Mouse (Mus musculus): ENCODE results near the gene Hoxd11. TPM values are rescaled to one million over a fixed set of nuclear protein-coding genes. Genes with fewer than 3 reads are reported as not detected.

Gene Hoxd11
- polyA plus RNA-seq, 1 experiment from 2014 or later = 3.6 TPM

DNA sequence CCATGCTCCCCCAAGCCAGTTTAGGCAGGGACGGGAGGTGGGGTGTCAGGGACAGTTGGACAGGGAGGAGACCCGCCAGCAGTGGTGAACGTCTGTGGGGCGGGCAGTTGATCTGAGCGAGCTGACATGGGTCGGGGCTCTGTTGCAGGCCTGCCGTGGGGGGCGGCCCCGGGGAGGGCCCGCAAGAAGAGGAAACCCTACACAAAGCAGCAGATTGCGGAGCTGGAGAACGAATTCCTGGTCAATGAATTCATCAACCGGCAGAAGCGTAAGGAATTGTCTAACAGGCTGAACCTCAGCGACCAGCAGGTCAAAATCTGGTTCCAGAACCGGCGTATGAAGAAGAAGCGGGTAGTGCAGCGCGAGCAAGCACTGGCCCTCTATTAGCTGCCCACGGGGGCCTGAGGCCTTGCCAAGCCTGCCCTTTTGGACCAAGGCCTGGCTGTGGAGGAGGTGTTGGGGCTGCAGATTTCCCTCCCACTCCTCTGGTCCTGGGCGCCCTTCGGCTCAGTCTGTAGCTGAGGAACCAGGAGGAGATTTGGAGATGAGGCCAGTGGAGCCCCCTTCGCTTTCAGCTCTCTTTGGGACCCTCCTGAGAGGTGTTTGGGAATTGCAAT, 3.6 kb upstream of the Hoxd11 start:
- no peaks in the 10 kb centered on the region for H3K9me3 ChIP-seq (ENCODE audit: control insufficient read depth, low read length)
- WGBS = 3% methylated on average over 24 of the region's 24 CpGs
- no peaks in the 10 kb centered on the region for H3K4me1 ChIP-seq (replicated peaks; ENCODE audit: control insufficient read depth, insufficient read depth, low read length)
- H3K4me3 ChIP-seq (ENCODE audit: low read depth, low read length) = no peak overlapping the region; the same call in 1 of the 2 replicates
- DNase-seq (ENCODE audit: low spot score) = no peak
- peak overlapping the region; percentile 18; the same call in 1 of the 2 replicates for H3K4me2 ChIP-seq (ENCODE audit: low read length)
- H3K27me3 ChIP-seq (replicated peaks; ENCODE audit: control insufficient read depth, insufficient read depth, low read length) = peaks cover 100% of the 10 kb centered on the region
- no peaks in the 10 kb centered on the region for H3K36me3 ChIP-seq (ENCODE audit: control insufficient read depth, insufficient read depth, low read length)
- ATAC-seq (replicated peaks; ENCODE audit: low FRiP score, low TSS enrichment, low read depth) = no peak
- no peak overlapping the region for H3K27ac ChIP-seq (ENCODE audit: low read depth)
- no peak overlapping the region for H3K9ac ChIP-seq (ENCODE audit: low read length)

DNA sequence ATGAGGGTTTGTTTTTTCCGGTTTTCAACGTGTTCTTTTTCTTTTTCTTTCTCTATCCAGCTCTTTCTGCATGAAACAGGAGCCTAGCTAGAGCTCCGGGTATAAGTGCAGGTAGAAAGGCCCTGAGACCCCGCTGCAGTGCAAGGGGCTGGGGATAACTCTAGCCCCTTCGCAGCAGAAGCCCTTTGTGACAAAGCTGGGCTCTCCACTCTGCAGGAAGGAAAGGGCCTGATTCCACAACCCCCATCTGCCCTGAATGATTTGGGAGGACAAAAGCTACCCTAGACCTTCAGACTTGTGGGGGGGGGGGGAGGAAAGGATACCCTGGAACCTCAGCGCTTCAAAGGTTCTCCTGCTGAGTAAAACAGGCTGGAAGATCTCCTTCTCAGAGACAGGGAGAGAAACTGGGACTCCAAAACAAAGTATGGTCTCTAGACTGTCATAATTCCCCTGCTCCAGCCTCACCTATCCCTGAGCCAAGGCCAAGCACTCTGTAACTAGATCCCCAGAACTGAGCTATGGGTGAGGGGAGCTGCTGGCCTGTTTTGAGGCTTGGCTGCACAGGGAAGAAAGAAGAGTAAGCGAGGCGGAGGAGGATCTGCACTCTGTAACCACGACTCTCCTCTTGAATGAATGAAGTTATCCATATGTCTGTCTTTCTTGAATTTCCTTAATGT, 2.8 kb upstream of the Hoxd11 start:
- 6% methylated on average over 9 of the region's 9 CpGs for WGBS
- peak; percentile 56 for DNase-seq (ENCODE audit: low spot score)
- Histone ChIP-seq H3K4me3 (ENCODE audit: low read depth, low read length) (no peak overlapping the region), H3K4me1 (replicated peaks; ENCODE audit: control insufficient read depth, insufficient read depth, low read length) (no peaks in the 10 kb centered on the region), H3K27ac (ENCODE audit: low read depth) (no peak overlapping the region), H3K4me2 (ENCODE audit: low read length) (peak overlapping the region; percentile 18; the same call in 1 of the 2 replicates), H3K9ac (ENCODE audit: low read length) (no peak overlapping the region), H3K9me3 (ENCODE audit: control insufficient read depth, low read length) (no peaks in the 10 kb centered on the region), H3K27me3 (replicated peaks; ENCODE audit: control insufficient read depth, insufficient read depth, low read length) (peaks cover 100% of the 10 kb centered on the region), H3K36me3 (ENCODE audit: control insufficient read depth, insufficient read depth, low read length) (no peaks in the 10 kb centered on the region)
- no peak for ATAC-seq (replicated peaks; ENCODE audit: low FRiP score, low TSS enrichment, low read depth)

DNA sequence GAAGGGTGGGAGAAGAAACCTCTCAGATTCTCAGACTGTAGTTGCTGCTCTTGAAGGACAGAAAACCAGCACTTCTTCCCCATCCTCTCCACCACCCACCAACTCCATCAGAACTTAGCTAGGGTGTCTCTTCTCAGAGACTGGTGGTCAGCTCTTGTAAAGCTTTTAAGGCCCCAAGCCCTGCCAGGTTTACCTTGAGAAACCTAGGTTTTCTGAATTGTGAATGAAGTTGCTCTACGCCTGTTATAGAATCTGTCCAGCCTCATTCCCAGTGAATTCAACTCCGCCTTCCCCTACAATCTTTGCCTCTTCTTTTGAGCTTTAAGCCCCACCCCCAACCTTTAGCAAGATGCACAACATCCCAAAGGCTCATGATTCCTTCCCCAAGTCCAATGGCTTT, 2.3 kb upstream of the Hoxd11 start:
- DNase-seq (ENCODE audit: low spot score) (peak; percentile 61), ATAC-seq (replicated peaks; ENCODE audit: low FRiP score, low TSS enrichment, low read depth) (no peak)
- Histone ChIP-seq H3K4me3 (ENCODE audit: low read depth, low read length) (no peak overlapping the region), H3K27ac (ENCODE audit: low read depth) (no peak overlapping the region), H3K4me1 (replicated peaks; ENCODE audit: control insufficient read depth, insufficient read depth, low read length) (no peaks in the 10 kb centered on the region; the same call in 1 of the 2 replicates), H3K27me3 (replicated peaks; ENCODE audit: control insufficient read depth, insufficient read depth, low read length) (peaks cover 100% of the 10 kb centered on the region), H3K4me2 (ENCODE audit: low read length) (no peak overlapping the region), H3K9ac (ENCODE audit: low read length) (no peak overlapping the region), H3K36me3 (ENCODE audit: control insufficient read depth, insufficient read depth, low read length) (no peaks in the 10 kb centered on the region), H3K9me3 (ENCODE audit: control insufficient read depth, low read length) (no peaks in the 10 kb centered on the region)
- WGBS = 21% methylated on average over 2 of the region's 2 CpGs

DNA sequence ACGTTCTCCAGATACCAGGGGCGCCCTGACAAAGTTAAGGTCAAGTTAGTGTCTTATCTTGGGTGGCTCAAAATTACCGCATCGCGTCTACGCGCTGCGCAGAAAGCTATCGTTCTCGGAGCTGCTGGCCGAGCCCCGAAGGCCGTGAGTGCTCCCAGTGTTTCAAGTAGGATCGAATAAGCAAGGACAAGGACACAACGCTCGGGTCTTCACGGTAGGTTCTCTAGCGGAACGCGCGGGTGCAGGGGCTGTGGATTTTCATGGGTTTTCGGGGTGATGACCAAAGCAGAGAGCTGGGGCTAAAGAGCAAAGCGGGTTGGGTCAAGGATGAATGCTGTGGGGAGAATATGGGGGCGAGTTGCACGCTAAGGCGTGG, 227 bp downstream of the Hoxd11 start:
- H3K36me3 ChIP-seq (ENCODE audit: control insufficient read depth, insufficient read depth, low read length) = no peaks in the 10 kb centered on the region
- H3K9me3 ChIP-seq (ENCODE audit: control insufficient read depth, low read length) = no peaks in the 10 kb centered on the region
- H3K4me2 ChIP-seq (ENCODE audit: low read length) = peak overlapping the region; percentile 18; the same call in 1 of the 2 replicates
- peak overlapping the region; percentile 27 for H3K4me3 ChIP-seq (ENCODE audit: low read depth, low read length)
- H3K27me3 ChIP-seq (replicated peaks; ENCODE audit: control insufficient read depth, insufficient read depth, low read length) = peaks cover 100% of the 10 kb centered on the region
- ATAC-seq (replicated peaks; ENCODE audit: low FRiP score, low TSS enrichment, low read depth) (no peak), DNase-seq (ENCODE audit: low spot score) (peak; percentile 75)
- H3K9ac ChIP-seq (ENCODE audit: low read length) = no peak overlapping the region
- 1% methylated on average over 26 of the region's 26 CpGs for WGBS
- no peaks in the 10 kb centered on the region; the same call in 1 of the 2 replicates for H3K4me1 ChIP-seq (replicated peaks; ENCODE audit: control insufficient read depth, insufficient read depth, low read length)
- peak overlapping the region; percentile 19; the same call in 1 of the 2 replicates for H3K27ac ChIP-seq (ENCODE audit: low read depth)

DNA sequence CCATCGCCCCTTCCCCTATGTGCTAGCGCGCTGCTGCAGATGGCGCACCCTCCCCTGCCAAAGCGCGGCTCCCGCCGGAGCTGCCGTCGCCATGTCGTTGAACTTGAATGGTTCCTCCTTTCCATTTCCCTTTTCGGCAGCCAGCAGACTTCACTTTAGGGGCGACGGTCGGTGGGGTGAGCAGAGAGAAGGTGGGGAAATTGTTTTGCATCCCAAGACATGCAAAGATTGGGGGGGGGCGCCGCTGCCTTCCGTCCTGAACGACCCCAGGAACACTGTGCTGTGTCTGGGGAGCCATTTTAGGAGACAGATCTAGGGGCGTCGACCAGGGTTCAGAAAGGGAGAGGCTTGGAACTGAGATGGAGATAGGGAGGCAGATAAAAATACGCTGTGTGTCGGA, 623 bp downstream of the Hoxd11 start:
- Histone ChIP-seq H3K4me1 (replicated peaks; ENCODE audit: control insufficient read depth, insufficient read depth, low read length) (no peaks in the 10 kb centered on the region; the same call in 1 of the 2 replicates), H3K9me3 (ENCODE audit: control insufficient read depth, low read length) (no peaks in the 10 kb centered on the region), H3K4me3 (ENCODE audit: low read depth, low read length) (peak overlapping the region; percentile 27), H3K4me2 (ENCODE audit: low read length) (peak overlapping the region; percentile 18; the same call in 1 of the 2 replicates), H3K27me3 (replicated peaks; ENCODE audit: control insufficient read depth, insufficient read depth, low read length) (peaks cover 100% of the 10 kb centered on the region), H3K36me3 (ENCODE audit: control insufficient read depth, insufficient read depth, low read length) (no peaks in the 10 kb centered on the region), H3K27ac (ENCODE audit: low read depth) (peak overlapping the region; percentile 19; the same call in 1 of the 2 replicates), H3K9ac (ENCODE audit: low read length) (no peak overlapping the region)
- ATAC-seq (replicated peaks; ENCODE audit: low FRiP score, low TSS enrichment, low read depth) = no peak
- under 1% methylated on average over 23 of the region's 23 CpGs for WGBS
- DNase-seq (ENCODE audit: low spot score) = no peak

DNA sequence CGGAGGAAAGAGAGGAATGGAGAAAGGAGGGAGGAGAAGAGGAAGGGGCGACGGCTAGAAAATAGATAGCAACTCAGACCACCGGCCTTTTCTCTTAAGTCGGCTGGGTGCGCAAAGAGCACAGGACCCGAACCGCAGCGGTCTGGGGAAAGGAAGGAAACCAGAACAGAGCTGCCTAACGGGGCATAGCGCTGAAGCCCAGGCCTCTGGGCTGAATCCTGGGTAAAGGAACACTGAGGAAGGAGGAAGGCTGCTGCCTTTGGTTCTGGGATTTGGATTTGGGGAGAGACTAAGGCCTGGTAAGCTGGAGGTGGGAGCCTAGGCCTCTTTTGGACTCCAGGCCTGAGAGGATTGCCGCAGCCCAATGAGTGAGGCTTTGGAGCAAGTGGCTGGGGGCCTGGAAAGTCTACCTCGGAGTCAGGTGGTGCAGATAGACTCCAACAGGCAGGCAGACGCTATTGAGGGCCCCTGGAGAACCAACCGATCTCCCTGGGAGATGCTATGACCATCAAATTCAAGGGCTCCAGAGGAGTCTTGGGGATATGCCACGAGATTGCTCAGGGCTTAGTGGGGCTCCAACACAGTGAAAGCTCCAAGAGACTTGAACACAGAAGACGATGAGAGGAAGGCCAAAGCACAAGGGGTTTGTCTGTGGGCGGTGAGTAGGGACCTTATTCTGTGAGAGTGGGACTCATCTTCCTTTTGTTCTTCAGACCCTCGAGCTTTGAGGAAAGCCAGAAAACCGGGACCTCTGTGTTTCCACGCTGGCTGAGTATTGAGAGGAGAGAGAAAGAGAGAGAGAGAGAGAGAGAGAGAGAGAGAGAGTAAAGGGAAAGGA, 1.4 kb downstream of the Hoxd11 start:
- no peak for ATAC-seq (replicated peaks; ENCODE audit: low FRiP score, low TSS enrichment, low read depth)
- Histone ChIP-seq H3K36me3 (ENCODE audit: control insufficient read depth, insufficient read depth, low read length) (no peaks in the 10 kb centered on the region), H3K4me2 (ENCODE audit: low read length) (peak overlapping the region; percentile 28), H3K4me3 (ENCODE audit: low read depth, low read length) (0 out of 2 replicates have a peak overlapping the region, but pooled peaks have one; percentile 30), H3K27me3 (replicated peaks; ENCODE audit: control insufficient read depth, insufficient read depth, low read length) (peaks cover 100% of the 10 kb centered on the region), H3K27ac (ENCODE audit: low read depth) (no peak overlapping the region), H3K4me1 (replicated peaks; ENCODE audit: control insufficient read depth, insufficient read depth, low read length) (no peaks in the 10 kb centered on the region; the same call in 1 of the 2 replicates), H3K9ac (ENCODE audit: low read length) (0 out of 2 replicates have a peak overlapping the region, but pooled peaks have one; percentile 16), H3K9me3 (ENCODE audit: control insufficient read depth, low read length) (no peaks in the 10 kb centered on the region)
- WGBS = 3% methylated on average over 21 of the region's 21 CpGs
- peak; percentile 66 for DNase-seq (ENCODE audit: low spot score)

DNA sequence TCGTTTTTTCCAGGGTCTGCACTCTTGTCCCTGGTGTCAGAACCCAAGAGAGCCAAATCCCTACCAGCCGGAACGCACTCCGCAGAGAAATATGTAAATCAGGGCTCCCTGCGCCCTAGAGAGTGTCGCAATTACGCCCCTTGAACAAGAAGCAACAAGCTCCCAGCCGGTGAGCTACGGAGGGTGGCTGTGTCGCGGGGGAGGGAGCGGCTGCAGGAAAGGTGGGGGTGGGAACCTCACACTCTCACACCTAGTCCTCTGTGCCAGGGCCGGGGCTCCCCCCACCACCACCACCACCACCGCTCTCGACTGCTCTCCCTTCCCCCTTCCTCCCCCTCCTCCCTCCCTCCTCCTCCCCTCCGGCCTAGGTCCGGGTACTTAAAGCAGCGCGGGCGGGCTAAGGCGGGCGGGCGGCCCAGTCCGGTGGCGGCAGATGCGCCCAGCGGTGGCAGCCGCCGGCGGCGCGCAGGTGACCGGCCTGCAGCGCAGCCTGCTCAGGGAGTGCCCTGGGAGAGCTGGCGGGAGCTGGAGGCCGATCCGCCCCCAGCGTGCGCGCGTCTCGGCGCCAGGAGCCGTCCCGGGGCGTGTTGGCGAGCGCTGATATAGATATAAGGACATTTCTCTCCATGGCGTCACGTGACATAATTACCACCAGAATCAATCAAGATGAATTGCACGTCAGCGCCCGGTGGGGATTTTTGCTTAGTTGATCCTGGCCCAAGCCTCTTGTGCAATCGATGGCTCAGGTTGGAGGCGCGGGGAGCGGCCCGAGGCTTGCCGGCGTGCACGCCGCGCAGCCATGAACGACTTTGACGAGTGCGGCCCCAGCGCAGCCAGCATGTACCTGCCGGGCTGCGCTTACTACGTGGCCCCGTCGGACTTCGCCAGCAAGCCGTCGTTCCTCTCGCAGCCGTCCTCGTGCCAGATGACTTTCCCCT, 2.5 kb downstream of the Hoxd11 start:
- H3K27me3 ChIP-seq (replicated peaks; ENCODE audit: control insufficient read depth, insufficient read depth, low read length) = peaks cover 100% of the 10 kb centered on the region
- H3K4me1 ChIP-seq (replicated peaks; ENCODE audit: control insufficient read depth, insufficient read depth, low read length) = no peaks in the 10 kb centered on the region; the same call in 1 of the 2 replicates
- peak; percentile 51; the same call in 1 of the 2 replicates for ATAC-seq (replicated peaks; ENCODE audit: low FRiP score, low TSS enrichment, low read depth)
- peak; percentile 77 for DNase-seq (ENCODE audit: low spot score)
- WGBS = under 1% methylated on average over 78 of the region's 78 CpGs
- H3K4me3 ChIP-seq (ENCODE audit: low read depth, low read length) = peak overlapping the region; percentile 30
- peak overlapping the region; percentile 42 for H3K9ac ChIP-seq (ENCODE audit: low read length)
- H3K36me3 ChIP-seq (ENCODE audit: control insufficient read depth, insufficient read depth, low read length) = no peaks in the 10 kb centered on the region
- peak overlapping the region; percentile 28 for H3K4me2 ChIP-seq (ENCODE audit: low read length)
- H3K27ac ChIP-seq (ENCODE audit: low read depth) = no peak overlapping the region
- H3K9me3 ChIP-seq (ENCODE audit: control insufficient read depth, low read length) = no peaks in the 10 kb centered on the region
